Mouse (Mus musculus) neural tube, embryonic 12.5 days (tissue): ENCODE data around the gene Ccdc12. TPM values are rescaled to one million over a fixed set of nuclear protein-coding genes. Genes with fewer than 3 reads are reported as not detected.
A peak's percentile ranks its signal among the peaks of the same experiment; 100 is the strongest.

ENCODE experiments used
- ATAC-seq: fragments of 200-750 bp; cut with Nextera tagmentation; 2 replicates; pipeline ENCODE4 v1.8.0; 2017; ENCODE audit warnings: low read depth, mild to moderate bottlenecking, moderate TSS enrichment, moderate library complexity; ENCODE audit not compliant: low FRiP score
- H3K27ac ChIP-seq: fragments of 300-500 bp; sonication (generic); 2 replicates; pipeline ENCODE4 v1.5.1; 2016
- H3K27me3 ChIP-seq: fragments of 300-500 bp; sonication (generic); replicated peaks from 2 replicates; pipeline ENCODE4 v1.6.1; 2016; ENCODE audit warnings: mild to moderate bottlenecking
- H3K36me3 ChIP-seq: fragments of 300-500 bp; sonication (generic); 2 replicates; pipeline ENCODE4 v1.6.1; 2016; ENCODE audit warnings: mild to moderate bottlenecking
- H3K4me1 ChIP-seq: fragments of 300-500 bp; sonication (generic); 2 replicates; pipeline ENCODE4 v1.6.1; 2016
- H3K4me2 ChIP-seq: fragments of 300-500 bp; sonication (generic); replicated peaks from 2 replicates; pipeline ENCODE4 v1.6.1; 2016; ENCODE audit warnings: mild to moderate bottlenecking
- H3K4me3 ChIP-seq: fragments of 300-500 bp; sonication (generic); 2 replicates; pipeline ENCODE4 v1.5.1; 2016
- H3K9ac ChIP-seq: fragments of 300-500 bp; sonication (generic); 2 replicates; pipeline ENCODE4 v1.6.1; 2016; ENCODE audit warnings: mild to moderate bottlenecking
- H3K9me3 ChIP-seq: fragments of 300-500 bp; sonication (generic); 2 replicates; pipeline ENCODE4 v1.6.1; 2016; ENCODE audit warnings: mild to moderate bottlenecking
- WGBS: fragments of 180-500 bp; shearing (Covaris S2); methylation state at CpG from one replicate; pipeline ENCODE4 v1.1.7; 2016; 5-methylcytosine and 5-hydroxymethylcytosine counted together
- polyA plus RNA-seq: library from polyadenylated mRNA; unstranded; fragments of >200 nt; fragmentation: Nextera tagmentation; extraction: Ambion mirVana; gene quantifications from 2 replicates; pipeline ENCODE4 v1.2.1, GENCODE M21; 2016

Ccdc12 gene
- polyA plus RNA-seq, 1 experiment from 2014 or later = 125 TPM

DNA sequence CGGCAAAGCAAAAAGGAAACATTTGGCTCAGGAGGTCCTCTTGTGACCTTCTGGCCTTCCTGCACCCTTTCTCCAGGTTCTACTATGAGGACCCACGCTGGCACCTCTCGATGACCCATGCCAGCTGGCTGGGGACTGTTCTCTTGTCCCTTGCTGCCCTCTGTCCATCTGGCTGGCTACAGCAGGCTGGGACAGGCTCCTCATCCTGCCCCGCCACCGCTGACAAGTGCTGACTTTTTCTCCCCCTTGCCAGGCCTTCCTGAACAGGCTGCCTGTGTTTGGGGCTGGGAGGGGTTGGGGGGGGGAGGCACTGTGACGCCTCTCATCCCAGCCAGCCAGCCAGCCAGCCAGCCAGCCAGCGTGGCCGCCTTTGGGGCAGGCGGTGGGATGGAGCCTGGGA is 80.1 kb downstream of the Ccdc12 start:
- WGBS = 35% methylated on average over 9 of the region's 9 CpGs
- ATAC-seq = no peak
- peaks cover 50% of the 10 kb centered on the region for H3K4me1 ChIP-seq
- H3K4me2 ChIP-seq = no peak overlapping the region
- no peaks in the 10 kb centered on the region for H3K27me3 ChIP-seq
- H3K9ac ChIP-seq = no peak overlapping the region
- no peak overlapping the region for H3K4me3 ChIP-seq
- no peak overlapping the region for H3K27ac ChIP-seq
- no peaks in the 10 kb centered on the region for H3K9me3 ChIP-seq
- H3K36me3 ChIP-seq = no peaks in the 10 kb centered on the region

GRCm38 (mm10) chr9:110738054-110738453 is 81.8 kb downstream of the Ccdc12 start:
- Histone ChIP-seq H3K36me3 (no peaks in the 10 kb centered on the region), H3K27ac (no peak overlapping the region), H3K9ac (no peak overlapping the region), H3K4me1 (peaks cover 45% of the 10 kb centered on the region), H3K4me3 (no peak overlapping the region), H3K9me3 (no peaks in the 10 kb centered on the region), H3K4me2 (no peak overlapping the region), H3K27me3 (no peaks in the 10 kb centered on the region)
- WGBS = 18% methylated on average over 1 of the region's 1 CpGs
- ATAC-seq = no peak

DNA sequence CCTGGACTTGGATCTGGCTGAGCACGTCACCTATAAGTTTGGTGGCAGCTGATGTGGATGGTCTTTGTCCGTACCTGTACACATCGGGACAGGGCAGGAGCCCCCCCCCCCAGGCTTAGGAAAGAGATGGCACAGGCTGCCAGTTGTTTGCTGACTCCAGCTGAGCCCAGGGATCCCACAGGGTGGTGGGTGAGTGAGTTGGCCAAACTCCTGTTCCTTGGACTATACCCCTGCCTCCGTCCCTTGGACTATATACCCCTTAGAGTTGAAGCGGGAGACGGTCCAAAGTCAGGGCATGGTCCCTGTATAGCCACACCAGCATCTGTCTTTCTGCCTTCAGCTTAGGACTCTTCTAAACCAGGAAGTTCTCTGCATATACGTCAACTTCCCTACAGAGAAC is 83.7 kb downstream of the Ccdc12 start:
- Histone ChIP-seq H3K27ac (no peak overlapping the region), H3K27me3 (no peaks in the 10 kb centered on the region), H3K36me3 (no peaks in the 10 kb centered on the region), H3K4me1 (peaks cover 36% of the 10 kb centered on the region), H3K4me2 (no peak overlapping the region), H3K9ac (no peak overlapping the region), H3K4me3 (no peak overlapping the region), H3K9me3 (no peaks in the 10 kb centered on the region)
- 90% methylated on average over 7 of the region's 7 CpGs for WGBS
- no peak for ATAC-seq

- H3K27me3 ChIP-seq = 0 out of 2 replicates have a peak, but pooled peaks cover 3% of the 10 kb centered on the region
- 2% methylated on average over 17 of the region's 17 CpGs for WGBS
- no peaks in the 10 kb centered on the region for H3K36me3 ChIP-seq
- peak within 1 kb of the TSS; percentile 21; the same call in 1 of the 2 replicates for H3K27ac ChIP-seq
- H3K4me1 ChIP-seq = peaks cover 40% of the 10 kb centered on the region
- peak within 1 kb of the TSS; percentile 93 for H3K4me2 ChIP-seq
- no peaks in the 10 kb centered on the region for H3K9me3 ChIP-seq
- ATAC-seq = no peak
- H3K4me3 ChIP-seq = peak within 1 kb of the TSS; percentile 76
- peak within 1 kb of the TSS; percentile 82 for H3K9ac ChIP-seq
Measured at GRCm38 (mm10) chr9:110741711-110742294, 85.5 kb downstream of the Ccdc12 start, which contains the start of gene Myl3. Myl3 (plus strand) TSS chr9:110741861.

- Histone ChIP-seq H3K9me3 (no peaks in the 10 kb centered on the region), H3K4me2 (peak overlapping the region; percentile 93), H3K4me3 (peak overlapping the region; percentile 76), H3K27ac (peak overlapping the region; percentile 21; the same call in 1 of the 2 replicates), H3K4me1 (peaks cover 35% of the 10 kb centered on the region), H3K9ac (peak overlapping the region; percentile 82), H3K36me3 (no peaks in the 10 kb centered on the region), H3K27me3 (0 out of 2 replicates have a peak, but pooled peaks cover 3% of the 10 kb centered on the region)
- ATAC-seq = peak; percentile 66
- 1% methylated on average over 67 of the region's 71 CpGs for WGBS
Measured at GRCm38 (mm10) chr9:110742295-110742950, 86.1 kb downstream of the Ccdc12 start.

DNA sequence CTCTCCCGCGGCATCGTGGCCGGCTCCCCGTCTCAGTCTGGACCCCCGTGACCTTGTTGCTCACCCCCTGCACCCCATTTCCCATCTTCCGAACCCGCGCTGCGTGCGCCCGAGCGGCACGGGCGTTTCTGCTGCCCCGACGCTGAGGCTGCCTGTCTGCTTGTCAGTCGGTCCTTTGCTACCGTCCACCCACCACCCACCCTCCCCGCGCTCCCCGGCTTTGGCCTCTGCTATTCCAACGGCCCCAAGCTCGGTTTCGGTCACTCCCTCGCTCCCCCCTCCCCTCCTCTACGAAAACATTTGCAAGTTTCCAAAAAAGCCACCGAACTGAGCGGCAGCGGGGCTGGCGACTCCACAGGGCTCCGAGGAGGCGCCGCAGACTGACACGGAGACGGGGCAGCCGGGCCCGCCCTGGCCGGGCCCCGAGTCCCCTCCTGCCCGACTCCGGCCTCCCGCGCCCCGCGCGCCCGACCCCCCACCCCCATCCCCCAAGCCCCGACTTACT is 86.7 kb downstream of the Ccdc12 start:
- Histone ChIP-seq H3K27ac (peak overlapping the region; percentile 21; the same call in 1 of the 2 replicates), H3K4me2 (peak overlapping the region; percentile 93), H3K4me3 (peak overlapping the region; percentile 76), H3K27me3 (0 out of 2 replicates have a peak, but pooled peaks cover 3% of the 10 kb centered on the region), H3K36me3 (no peaks in the 10 kb centered on the region), H3K9me3 (no peaks in the 10 kb centered on the region), H3K9ac (peak overlapping the region; percentile 82), H3K4me1 (peaks cover 34% of the 10 kb centered on the region)
- peak; percentile 48 for ATAC-seq
- WGBS = under 1% methylated on average over 49 of the region's 49 CpGs

- H3K4me3 ChIP-seq = peak overlapping the region; percentile 76
- peak overlapping the region; percentile 82 for H3K9ac ChIP-seq
- 0 out of 2 replicates have a peak, but pooled peaks cover 3% of the 10 kb centered on the region for H3K27me3 ChIP-seq
- peak overlapping the region; percentile 93 for H3K4me2 ChIP-seq
- H3K27ac ChIP-seq = peak overlapping the region; percentile 21; the same call in 1 of the 2 replicates
- H3K9me3 ChIP-seq = no peaks in the 10 kb centered on the region
- ATAC-seq = peak; percentile 54
- H3K36me3 ChIP-seq = no peaks in the 10 kb centered on the region
- 1% methylated on average over 56 of the region's 63 CpGs for WGBS
- peaks cover 34% of the 10 kb centered on the region for H3K4me1 ChIP-seq
Measured at GRCm38 (mm10) chr9:110743456-110744323, 87.4 kb downstream of the Ccdc12 start.

- H3K9me3 ChIP-seq = no peaks in the 10 kb centered on the region
- H3K4me3 ChIP-seq = no peak overlapping the region
- H3K36me3 ChIP-seq = no peaks in the 10 kb centered on the region
- H3K27ac ChIP-seq = no peak overlapping the region
- no peak overlapping the region for H3K9ac ChIP-seq
- no peak overlapping the region for H3K4me2 ChIP-seq
- ATAC-seq = no peak
- 0 out of 2 replicates have a peak, but pooled peaks cover 3% of the 10 kb centered on the region for H3K27me3 ChIP-seq
- 11% methylated on average over 5 of the region's 5 CpGs for WGBS
- H3K4me1 ChIP-seq = peaks cover 35% of the 10 kb centered on the region
Measured at GRCm38 (mm10) chr9:110745752-110746151, 89.4 kb downstream of the Ccdc12 start.

DNA sequence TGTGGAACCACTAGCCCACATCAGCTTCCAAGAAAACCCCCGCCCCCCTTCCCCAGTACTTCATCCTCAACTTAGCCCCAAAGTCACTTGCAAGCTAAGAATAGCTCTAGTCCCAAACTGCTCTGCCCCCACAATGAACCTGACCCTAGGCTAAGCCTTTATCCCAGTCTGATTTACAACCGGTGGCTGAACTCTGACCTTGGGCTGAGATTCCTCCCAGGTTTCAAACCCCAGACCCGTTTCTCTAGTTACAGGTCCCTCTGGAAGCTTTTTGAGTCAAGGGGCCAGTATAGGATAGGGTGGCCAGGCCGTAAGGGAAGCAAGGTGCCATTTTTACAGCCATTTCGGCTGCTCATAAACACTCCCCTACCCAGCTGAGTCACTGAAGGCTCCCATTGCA is 89.9 kb downstream of the Ccdc12 start:
- Histone ChIP-seq H3K9me3 (no peaks in the 10 kb centered on the region), H3K4me3 (no peak overlapping the region), H3K9ac (no peak overlapping the region), H3K4me2 (no peak overlapping the region), H3K27ac (no peak overlapping the region), H3K4me1 (peaks cover 32% of the 10 kb centered on the region), H3K36me3 (no peaks in the 10 kb centered on the region), H3K27me3 (0 out of 2 replicates have a peak, but pooled peaks cover 3% of the 10 kb centered on the region)
- ATAC-seq = no peak
- WGBS = 7% methylated on average over 5 of the region's 5 CpGs

GRCm38 (mm10) chr9:110746961-110747360 is 90.7 kb downstream of the Ccdc12 start, which contains the start of gene Pth1r:
Pth1r (minus strand) TSS chr9:110747145.
- H3K27ac ChIP-seq = no peak within 1 kb of the TSS
- no peak for ATAC-seq
- H3K4me2 ChIP-seq = no peak within 1 kb of the TSS
- H3K9me3 ChIP-seq = no peaks in the 10 kb centered on the region
- no peak within 1 kb of the TSS for H3K9ac ChIP-seq
- H3K36me3 ChIP-seq = no peaks in the 10 kb centered on the region
- 63% methylated on average over 7 of the region's 7 CpGs for WGBS
- H3K4me3 ChIP-seq = no peak within 1 kb of the TSS
- 0 out of 2 replicates have a peak, but pooled peaks cover 3% of the 10 kb centered on the region for H3K27me3 ChIP-seq
- peaks cover 25% of the 10 kb centered on the region for H3K4me1 ChIP-seq

DNA sequence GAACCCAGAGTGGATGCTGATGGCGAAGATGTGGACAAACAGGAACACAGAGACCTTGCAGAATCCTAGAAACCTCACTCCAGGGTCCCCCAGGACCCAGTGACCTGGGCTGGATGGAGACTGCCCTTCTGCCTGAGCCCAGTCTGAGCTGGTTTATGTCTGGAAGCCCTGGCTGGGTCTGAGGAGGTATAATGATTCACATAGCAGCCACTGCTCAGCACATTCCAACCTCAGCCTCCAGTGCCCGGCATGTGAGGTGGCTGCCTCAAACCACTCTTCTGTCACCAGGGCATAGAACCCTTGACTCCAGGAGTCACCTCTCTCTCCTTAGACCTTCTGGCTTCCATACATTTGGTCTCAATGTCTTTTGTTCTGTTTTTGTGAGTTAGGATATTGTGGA is 92.1 kb downstream of the Ccdc12 start:
- Histone ChIP-seq H3K9me3 (no peaks in the 10 kb centered on the region), H3K27me3 (0 out of 2 replicates have a peak, but pooled peaks cover 3% of the 10 kb centered on the region)

More for the DNA sequence above, 92.1 kb downstream of the Ccdc12 start:
- ATAC-seq = no peak
- no peaks in the 10 kb centered on the region for H3K36me3 ChIP-seq
- WGBS = 75% methylated on average over 2 of the region's 2 CpGs
- H3K27ac ChIP-seq = no peak overlapping the region
- H3K4me1 ChIP-seq = peaks cover 21% of the 10 kb centered on the region
- no peak overlapping the region for H3K4me2 ChIP-seq
- no peak overlapping the region for H3K9ac ChIP-seq
- no peak overlapping the region for H3K4me3 ChIP-seq
